Mouse (Mus musculus) testis, adult 2 months (tissue): Measurements from ENCODE around the gene Ell.

Experiments used
- CTCF ChIP-seq: fragments of 200-500 bp; IDR thresholded peaks from 2 replicates; pipeline ENCODE4 v1.5.1; 2012; ENCODE audit warnings: low read depth, mild to moderate bottlenecking, inconsistent platforms, low read length, moderate library complexity; ENCODE audit not compliant: control insufficient read depth, insufficient read depth, insufficient replicate concordance
- POLR2A ChIP-seq: fragments of 200-500 bp; IDR thresholded peaks from 2 replicates; pipeline ENCODE4 v1.6.1; 2012; ENCODE audit warnings: low read depth, mild to moderate bottlenecking, inconsistent platforms, low read length, moderate library complexity; ENCODE audit not compliant: control insufficient read depth

DNA sequence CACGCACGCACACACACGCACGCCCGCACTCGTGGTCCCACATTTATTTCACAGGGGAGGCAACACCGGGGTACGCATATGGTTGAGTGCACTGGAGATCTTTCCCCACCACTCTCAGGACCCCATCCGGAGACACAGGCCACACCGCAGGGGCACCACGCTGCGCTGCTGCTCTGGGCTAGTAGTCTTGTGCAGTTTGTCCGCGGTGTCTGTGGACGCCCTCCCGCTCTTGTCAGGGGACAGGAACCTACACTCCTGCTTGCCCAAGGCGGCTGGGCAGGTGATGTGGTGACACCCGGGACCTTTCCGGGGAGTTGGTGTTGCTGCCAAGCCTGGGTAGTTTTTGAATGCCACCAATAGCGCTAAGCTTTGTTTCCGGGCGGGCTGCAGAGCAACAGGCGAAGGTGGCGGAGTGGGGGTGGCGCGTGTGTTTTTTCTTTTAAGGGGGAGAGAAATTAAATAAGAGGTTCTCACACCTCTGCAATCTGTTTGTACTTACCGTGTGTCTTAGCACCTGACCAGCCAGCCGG is 44.8 kb upstream of the Ell start:
- TF ChIP-seq CTCF (no peak), POLR2A (no peak)
